Mouse (Mus musculus) retina, adult 2 months (tissue): Measurements from ENCODE around the gene Vps35l.

Experiments used
- DNase-seq: peaks from one replicate; pipeline ENCODE4 v3.0.0-alpha.2; 2012; ENCODE audit warnings: low read depth, low spot score

Vps35l gene

DNA sequence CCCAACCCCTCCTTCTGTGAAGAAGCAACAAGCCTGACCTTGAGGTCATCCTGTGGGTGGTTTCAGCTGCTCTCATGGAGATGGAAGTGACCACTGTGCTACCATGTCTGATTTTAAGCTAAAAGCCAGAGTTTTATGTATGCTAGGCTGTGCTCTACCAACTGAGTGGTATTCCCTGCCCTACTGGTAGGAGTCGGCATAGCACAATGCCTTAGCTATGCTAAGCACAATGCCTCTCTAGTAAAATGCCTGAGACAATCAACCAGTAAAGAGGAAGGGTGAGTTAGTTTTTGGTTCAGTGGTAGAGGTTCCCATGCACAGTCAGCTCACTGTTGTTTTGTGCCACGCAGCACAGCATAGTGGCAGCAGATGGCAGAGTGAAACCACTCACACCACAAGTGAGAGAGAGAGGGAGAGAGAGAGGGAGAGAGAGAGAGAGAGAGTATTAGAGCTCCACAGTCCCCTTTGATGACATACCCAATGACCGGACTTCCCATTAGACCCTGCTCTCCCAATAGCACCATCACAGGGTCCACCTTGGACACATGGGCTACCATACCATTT is 139.5 kb downstream of the Vps35l start:
- DNase-seq, result no peak

DNA sequence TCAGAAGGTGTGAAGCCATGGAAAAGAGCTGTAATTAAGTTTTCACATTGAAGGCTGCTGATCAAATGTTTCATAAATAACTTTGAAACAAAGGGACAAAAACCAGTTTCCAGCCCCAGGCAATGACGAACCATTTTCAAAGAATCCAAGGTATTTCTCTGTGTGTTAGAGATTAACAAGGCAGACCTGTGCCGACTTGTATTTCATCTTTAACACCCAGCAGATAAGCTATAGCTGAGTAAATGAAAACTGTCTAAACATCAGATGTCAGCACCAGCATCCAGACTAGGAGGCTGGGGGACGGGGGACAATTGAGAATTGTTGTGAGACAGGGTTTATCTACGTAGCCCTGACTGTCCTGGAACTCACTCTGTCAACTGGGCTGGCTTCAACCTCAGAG is 143.9 kb downstream of the Vps35l start:
- no peak for DNase-seq

DNA sequence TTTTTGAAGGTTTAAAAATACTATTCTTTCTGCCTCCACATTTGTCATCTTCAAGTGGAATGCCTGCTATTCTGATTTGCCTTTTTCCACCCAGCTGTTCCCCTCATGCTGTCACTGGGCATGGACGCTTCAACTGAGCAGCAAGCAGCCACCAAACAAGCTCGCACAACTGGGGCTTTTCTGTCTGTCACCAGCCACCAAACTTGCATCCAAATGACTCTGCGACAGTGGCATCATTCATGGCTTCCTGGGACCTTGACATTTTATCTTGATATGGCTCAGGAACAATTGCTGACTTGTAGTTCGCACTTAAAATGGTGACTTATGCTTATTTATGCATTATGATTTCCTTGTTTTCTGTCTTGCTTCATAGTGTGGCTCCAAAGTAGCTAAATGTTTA is 144.9 kb downstream of the Vps35l start:
- no peak for DNase-seq

DNA sequence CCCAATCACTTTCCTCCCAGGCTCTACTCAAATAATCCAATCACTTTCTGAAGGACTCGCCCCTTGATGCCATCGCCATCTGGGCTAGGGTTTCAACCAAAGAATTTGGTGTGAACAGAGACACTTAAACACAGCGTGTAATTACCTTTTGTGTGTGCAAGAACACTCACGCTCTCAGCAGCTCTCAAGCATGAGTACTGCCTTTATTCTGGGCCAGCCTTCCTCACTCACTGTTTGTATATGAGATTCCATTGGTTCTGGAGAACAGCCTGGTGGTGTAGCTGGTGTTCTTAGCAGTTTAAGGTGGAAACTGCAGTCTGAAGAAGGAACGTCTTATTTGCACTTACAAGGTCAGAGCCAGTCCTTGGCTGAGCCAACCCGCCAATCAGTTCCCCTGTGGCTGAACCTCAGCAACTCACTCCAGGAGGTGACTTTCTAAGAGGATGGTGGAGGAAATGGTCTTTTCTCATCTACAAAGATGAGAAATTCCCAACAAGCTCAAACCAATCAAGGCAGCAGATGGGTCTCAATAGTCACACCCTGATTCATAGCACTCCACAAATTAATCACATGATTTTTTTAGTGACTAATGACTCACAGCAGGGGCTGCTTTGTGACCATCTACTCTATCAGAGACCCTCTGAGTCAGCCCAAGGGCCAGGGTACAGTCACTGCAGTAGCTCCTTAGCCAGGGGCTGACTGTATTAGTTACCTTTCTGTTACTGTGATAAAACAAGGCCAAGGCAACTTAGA is 147.5 kb downstream of the Vps35l start:
- no peak for DNase-seq

DNA sequence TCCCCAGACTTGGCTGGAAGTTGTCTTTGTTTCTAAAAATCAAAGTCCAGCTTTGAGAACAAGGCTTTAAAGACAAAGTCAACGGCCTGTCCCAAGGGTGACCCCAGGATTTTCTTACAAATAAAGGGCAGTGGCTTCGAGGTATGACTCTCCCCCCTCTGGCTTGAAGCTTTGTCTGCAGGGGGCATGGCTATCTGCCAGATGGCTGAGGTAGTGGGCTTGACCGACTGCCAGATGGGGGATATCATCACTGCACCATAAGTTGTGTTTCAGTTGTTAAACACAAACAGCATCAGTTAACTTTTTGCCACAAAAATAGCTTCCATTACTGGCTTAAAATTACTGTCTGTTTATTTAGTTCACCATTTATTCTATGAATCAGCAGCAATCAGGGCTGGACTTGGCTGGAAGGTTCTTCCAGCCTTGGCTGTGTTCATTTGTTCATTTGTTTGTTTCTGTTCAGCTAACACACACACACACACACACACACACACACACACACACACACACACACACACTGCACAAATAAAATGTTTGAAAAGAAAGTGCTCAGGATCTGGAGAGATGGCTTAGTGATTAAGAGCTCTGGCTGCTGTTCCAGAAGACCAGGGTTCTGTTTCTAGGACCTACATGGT is 149.1 kb downstream of the Vps35l start:
- no peak for DNase-seq
